Mouse (Mus musculus): ENCODE data around the gene Gm20509. TPM values are rescaled to one million over a fixed set of nuclear protein-coding genes. Genes with fewer than 3 reads are reported as not detected.

Gm20509 gene
- not detected in 2 replicates for polyA plus RNA-seq (2015; fragmentation: Nextera tagmentation; extraction: Ambion mirVana)

- Histone ChIP-seq H3K4me2 (ENCODE audit: low read depth, low read length) (peak within 1 kb of the TSS; percentile 70), H3K27me3 (ENCODE audit: control insufficient read depth, insufficient read depth, low read depth, low read length) (peaks cover 29% of the 10 kb centered on the region), H3K36me3 (ENCODE audit: control insufficient read depth, insufficient read depth) (no peaks in the 10 kb centered on the region), H3K4me3 (ENCODE audit: low read depth, low read length) (peak within 1 kb of the TSS; percentile 50), H3K4me1 (ENCODE audit: control insufficient read depth, low read depth, low read length) (no peaks in the 10 kb centered on the region), H3K27ac (ENCODE audit: low read length) (no peak within 1 kb of the TSS), H3K9ac (ENCODE audit: low read depth, low read length) (peak within 1 kb of the TSS; percentile 36; the same call in 1 of the 2 replicates), H3K9me3 (replicated peaks; ENCODE audit: control insufficient read depth, low read length) (no peaks in the 10 kb centered on the region)
- no peak for ATAC-seq (ENCODE audit: low read depth)
- WGBS (ENCODE audit: insufficient replicate concordance) = 77% methylated on average over 4 of the region's 4 CpGs
Measured at GRCm38 (mm10) chr9:73102181-73102580, at the start of gene Gm20509. Gene Gm20509, plus strand, starts transcription at chr9:73102470.

- no peaks in the 10 kb centered on the region for H3K9me3 ChIP-seq (replicated peaks; ENCODE audit: control insufficient read depth, low read length)
- no peak overlapping the region for H3K9ac ChIP-seq (ENCODE audit: low read depth, low read length)
- no peak overlapping the region for H3K4me3 ChIP-seq (ENCODE audit: low read depth, low read length)
- H3K4me1 ChIP-seq (ENCODE audit: control insufficient read depth, low read depth, low read length) = no peaks in the 10 kb centered on the region
- H3K27ac ChIP-seq (ENCODE audit: low read length) = no peak overlapping the region
- ATAC-seq (ENCODE audit: low read depth) = no peak
- H3K27me3 ChIP-seq (ENCODE audit: control insufficient read depth, insufficient read depth, low read depth, low read length) = no peaks in the 10 kb centered on the region
- H3K36me3 ChIP-seq (ENCODE audit: control insufficient read depth, insufficient read depth) = no peaks in the 10 kb centered on the region
- H3K4me2 ChIP-seq (ENCODE audit: low read depth, low read length) = no peak overlapping the region
- WGBS (ENCODE audit: insufficient replicate concordance) = 56% methylated on average over 10 of the region's 10 CpGs
Measured at GRCm38 (mm10) chr9:73055441-73055911, 46.8 kb upstream of the Gm20509 start.

DNA sequence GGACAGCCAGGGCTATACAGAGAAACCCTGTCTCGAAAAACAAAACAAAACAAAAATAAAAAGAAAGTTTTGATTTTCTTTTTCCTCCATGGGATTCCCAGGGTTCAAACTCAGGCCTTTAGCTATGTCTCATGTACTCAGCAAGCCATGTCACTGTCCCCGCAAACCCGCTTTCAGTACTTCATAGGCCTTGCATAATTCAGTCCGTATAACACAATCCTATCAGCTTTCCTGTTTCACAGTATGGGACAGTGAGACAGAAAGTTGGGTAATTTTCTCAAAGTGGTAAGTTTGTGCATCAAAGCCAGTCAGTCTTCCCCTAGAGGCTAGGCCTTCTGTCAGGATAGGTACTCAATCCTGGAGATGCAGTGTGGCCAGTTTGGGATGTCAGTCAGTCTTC, 43.0 kb upstream of the Gm20509 start:
- H3K27ac ChIP-seq (ENCODE audit: low read length) = no peak overlapping the region
- H3K4me1 ChIP-seq (ENCODE audit: control insufficient read depth, low read depth, low read length) = no peaks in the 10 kb centered on the region
- H3K4me2 ChIP-seq (ENCODE audit: low read depth, low read length) = no peak overlapping the region
- no peak overlapping the region for H3K4me3 ChIP-seq (ENCODE audit: low read depth, low read length)
- WGBS (ENCODE audit: insufficient replicate concordance) = 76% methylated on average over 4 of the region's 4 CpGs
- H3K27me3 ChIP-seq (ENCODE audit: control insufficient read depth, insufficient read depth, low read depth, low read length) = no peaks in the 10 kb centered on the region
- no peak overlapping the region for H3K9ac ChIP-seq (ENCODE audit: low read depth, low read length)
- ATAC-seq (ENCODE audit: low read depth) = no peak
- H3K36me3 ChIP-seq (ENCODE audit: control insufficient read depth, insufficient read depth) = no peaks in the 10 kb centered on the region
- H3K9me3 ChIP-seq (replicated peaks; ENCODE audit: control insufficient read depth, low read length) = no peaks in the 10 kb centered on the region

DNA sequence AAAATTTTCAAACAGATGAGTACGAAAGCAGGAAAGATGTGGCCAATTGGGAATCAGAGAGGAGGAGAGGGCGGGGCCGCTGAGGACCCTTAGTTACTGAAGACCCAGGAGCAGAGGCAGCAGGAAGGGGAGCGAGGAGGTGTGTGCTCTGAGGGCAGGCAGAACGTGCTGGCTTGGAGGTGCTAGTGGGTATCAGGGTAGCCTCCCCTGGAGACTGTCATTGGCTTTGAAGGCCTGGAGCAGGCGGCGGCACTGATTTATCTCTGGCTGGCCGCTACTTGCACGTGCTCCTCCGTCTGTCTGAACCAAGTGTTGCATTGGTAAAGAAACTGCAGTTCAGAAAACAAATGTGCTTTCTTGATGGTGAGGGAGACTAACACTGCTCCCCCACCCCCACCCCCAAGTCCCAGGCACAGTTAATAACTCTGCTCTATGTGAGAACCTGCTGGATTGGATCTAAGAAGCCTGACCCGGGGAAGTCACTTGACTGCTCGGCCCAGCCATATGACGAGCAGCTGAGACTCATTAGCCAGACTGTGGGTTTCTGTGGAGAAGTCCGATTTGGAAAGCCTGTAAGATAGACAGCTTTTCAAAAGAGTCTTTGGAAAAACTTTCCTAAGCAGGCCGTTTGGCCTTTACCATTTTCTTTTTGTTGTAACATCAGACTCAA, 38.5 kb upstream of the Gm20509 start:
- Histone ChIP-seq H3K9ac (ENCODE audit: low read depth, low read length) (no peak overlapping the region), H3K27ac (ENCODE audit: low read length) (no peak overlapping the region), H3K27me3 (ENCODE audit: control insufficient read depth, insufficient read depth, low read depth, low read length) (no peaks in the 10 kb centered on the region), H3K4me2 (ENCODE audit: low read depth, low read length) (no peak overlapping the region), H3K9me3 (replicated peaks; ENCODE audit: control insufficient read depth, low read length) (no peaks in the 10 kb centered on the region), H3K36me3 (ENCODE audit: control insufficient read depth, insufficient read depth) (no peaks in the 10 kb centered on the region), H3K4me1 (ENCODE audit: control insufficient read depth, low read depth, low read length) (peaks cover 7% of the 10 kb centered on the region), H3K4me3 (ENCODE audit: low read depth, low read length) (no peak overlapping the region)
- no peak for ATAC-seq (ENCODE audit: low read depth)
- WGBS (ENCODE audit: insufficient replicate concordance) = 61% methylated on average over 15 of the region's 15 CpGs

DNA sequence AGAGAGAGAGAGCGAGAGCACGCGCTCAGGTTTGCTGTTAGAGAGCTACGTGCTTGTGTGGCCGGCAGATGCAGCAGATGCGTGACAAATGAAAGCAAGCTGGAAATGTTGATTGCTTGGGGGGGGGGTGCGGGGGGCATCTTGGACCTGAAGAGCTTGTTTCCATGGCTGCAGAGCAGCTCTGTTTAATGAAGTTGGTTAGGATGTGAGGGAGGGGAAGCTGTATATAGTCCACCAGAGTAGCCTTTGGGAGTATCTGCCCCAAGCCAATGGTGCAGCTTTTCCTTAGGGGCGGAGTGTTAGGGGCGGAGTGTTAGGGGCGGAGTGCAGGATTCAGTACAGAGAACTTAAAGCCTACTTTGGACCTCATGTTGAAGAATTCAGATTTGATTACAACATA, 35.2 kb upstream of the Gm20509 start:
- Histone ChIP-seq H3K27me3 (ENCODE audit: control insufficient read depth, insufficient read depth, low read depth, low read length) (no peaks in the 10 kb centered on the region), H3K4me2 (ENCODE audit: low read depth, low read length) (peak overlapping the region; percentile 31), H3K9ac (ENCODE audit: low read depth, low read length) (no peak overlapping the region), H3K27ac (ENCODE audit: low read length) (no peak overlapping the region), H3K36me3 (ENCODE audit: control insufficient read depth, insufficient read depth) (no peaks in the 10 kb centered on the region), H3K4me3 (ENCODE audit: low read depth, low read length) (no peak overlapping the region; the same call in 1 of the 2 replicates), H3K9me3 (replicated peaks; ENCODE audit: control insufficient read depth, low read length) (no peaks in the 10 kb centered on the region), H3K4me1 (ENCODE audit: control insufficient read depth, low read depth, low read length) (peaks cover 10% of the 10 kb centered on the region)
- 19% methylated on average over 10 of the region's 10 CpGs for WGBS (ENCODE audit: insufficient replicate concordance)
- ATAC-seq (ENCODE audit: low read depth) = peak; percentile 64; the same call in 1 of the 2 replicates

- H3K4me2 ChIP-seq (ENCODE audit: low read depth, low read length) = no peak overlapping the region
- no peaks in the 10 kb centered on the region for H3K9me3 ChIP-seq (replicated peaks; ENCODE audit: control insufficient read depth, low read length)
- no peak overlapping the region for H3K9ac ChIP-seq (ENCODE audit: low read depth, low read length)
- H3K4me3 ChIP-seq (ENCODE audit: low read depth, low read length) = no peak overlapping the region
- no peaks in the 10 kb centered on the region for H3K36me3 ChIP-seq (ENCODE audit: control insufficient read depth, insufficient read depth)
- H3K4me1 ChIP-seq (ENCODE audit: control insufficient read depth, low read depth, low read length) = peaks cover 10% of the 10 kb centered on the region
- peak overlapping the region; percentile 37 for H3K27ac ChIP-seq (ENCODE audit: low read length)
- peak; percentile 47; the same call in 1 of the 2 replicates for ATAC-seq (ENCODE audit: low read depth)
- 17% methylated on average over 6 of the region's 6 CpGs for WGBS (ENCODE audit: insufficient replicate concordance)
- no peaks in the 10 kb centered on the region for H3K27me3 ChIP-seq (ENCODE audit: control insufficient read depth, insufficient read depth, low read depth, low read length)
Measured at GRCm38 (mm10) chr9:73068230-73068679, 34.0 kb upstream of the Gm20509 start.

- Histone ChIP-seq H3K9ac (ENCODE audit: low read depth, low read length) (no peak overlapping the region), H3K27ac (ENCODE audit: low read length) (no peak overlapping the region), H3K4me1 (ENCODE audit: control insufficient read depth, low read depth, low read length) (peaks cover 10% of the 10 kb centered on the region), H3K4me3 (ENCODE audit: low read depth, low read length) (no peak overlapping the region), H3K9me3 (replicated peaks; ENCODE audit: control insufficient read depth, low read length) (no peaks in the 10 kb centered on the region), H3K36me3 (ENCODE audit: control insufficient read depth, insufficient read depth) (no peaks in the 10 kb centered on the region), H3K27me3 (ENCODE audit: control insufficient read depth, insufficient read depth, low read depth, low read length) (no peaks in the 10 kb centered on the region), H3K4me2 (ENCODE audit: low read depth, low read length) (no peak overlapping the region)
- ATAC-seq (ENCODE audit: low read depth) = peak; percentile 47; the same call in 1 of the 2 replicates
- 26% methylated on average over 6 of the region's 6 CpGs for WGBS (ENCODE audit: insufficient replicate concordance)
Measured at GRCm38 (mm10) chr9:73068688-73069087, 33.6 kb upstream of the Gm20509 start.

DNA sequence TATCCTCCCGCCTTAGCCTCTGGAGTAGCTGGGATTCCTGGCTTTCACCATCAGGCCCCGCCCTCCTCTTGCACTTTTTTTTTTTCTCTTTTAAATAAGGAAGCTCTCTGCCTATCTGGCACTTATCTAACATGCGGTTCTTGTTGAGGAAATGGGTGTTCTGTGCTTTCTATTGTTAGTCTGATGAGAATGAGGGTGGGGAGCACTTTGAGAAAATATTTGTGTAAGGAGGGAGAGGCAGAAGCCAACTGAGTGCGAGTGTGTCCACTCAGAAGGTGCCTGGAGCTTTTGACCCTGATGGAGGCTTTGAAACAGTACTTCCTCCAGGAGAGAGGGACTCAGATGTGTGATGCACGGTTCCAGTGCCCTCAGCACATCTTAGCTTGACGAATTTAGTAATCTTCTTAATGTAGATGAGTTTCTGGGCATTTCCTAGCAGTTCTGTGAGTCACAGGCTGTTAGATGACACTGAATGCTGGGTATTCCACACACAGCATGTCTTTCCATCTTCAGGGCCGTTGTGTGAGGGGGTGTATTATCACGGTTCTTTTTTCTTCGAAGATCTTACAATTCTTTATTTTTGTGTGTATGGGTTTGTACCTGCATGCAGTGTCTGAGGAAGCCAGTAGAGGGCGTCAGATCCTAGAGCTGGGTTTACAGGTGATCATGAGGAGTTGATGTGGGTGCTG, 31.2 kb upstream of the Gm20509 start:
- WGBS (ENCODE audit: insufficient replicate concordance) = 26% methylated on average over 10 of the region's 10 CpGs
- ATAC-seq (ENCODE audit: low read depth) = no peak
- no peak overlapping the region for H3K9ac ChIP-seq (ENCODE audit: low read depth, low read length)
- no peak overlapping the region for H3K4me3 ChIP-seq (ENCODE audit: low read depth, low read length)
- no peaks in the 10 kb centered on the region for H3K36me3 ChIP-seq (ENCODE audit: control insufficient read depth, insufficient read depth)
- H3K27me3 ChIP-seq (ENCODE audit: control insufficient read depth, insufficient read depth, low read depth, low read length) = no peaks in the 10 kb centered on the region
- H3K4me1 ChIP-seq (ENCODE audit: control insufficient read depth, low read depth, low read length) = peaks cover 10% of the 10 kb centered on the region
- H3K27ac ChIP-seq (ENCODE audit: low read length) = no peak overlapping the region
- no peak overlapping the region for H3K4me2 ChIP-seq (ENCODE audit: low read depth, low read length)
- H3K9me3 ChIP-seq (replicated peaks; ENCODE audit: control insufficient read depth, low read length) = no peaks in the 10 kb centered on the region

- Histone ChIP-seq H3K36me3 (ENCODE audit: control insufficient read depth, insufficient read depth) (no peaks in the 10 kb centered on the region), H3K9me3 (replicated peaks; ENCODE audit: control insufficient read depth, low read length) (no peaks in the 10 kb centered on the region), H3K27ac (ENCODE audit: low read length) (no peak overlapping the region), H3K27me3 (ENCODE audit: control insufficient read depth, insufficient read depth, low read depth, low read length) (no peaks in the 10 kb centered on the region), H3K4me3 (ENCODE audit: low read depth, low read length) (no peak overlapping the region), H3K4me2 (ENCODE audit: low read depth, low read length) (no peak overlapping the region), H3K9ac (ENCODE audit: low read depth, low read length) (no peak overlapping the region), H3K4me1 (ENCODE audit: control insufficient read depth, low read depth, low read length) (peaks cover 10% of the 10 kb centered on the region)
- WGBS (ENCODE audit: insufficient replicate concordance) = 40% methylated on average over 8 of the region's 8 CpGs
- no peak for ATAC-seq (ENCODE audit: low read depth)
Measured at GRCm38 (mm10) chr9:73072426-73072825, 29.8 kb upstream of the Gm20509 start.
